Mouse (Mus musculus): ENCODE measurements around the gene Ccnl2. TPM values are rescaled to one million over a fixed set of nuclear protein-coding genes. Genes with fewer than 3 reads are reported as not detected.

Gene Ccnl2
- polyA plus RNA-seq, 1 experiment from 2014 or later = 163 TPM

DNA sequence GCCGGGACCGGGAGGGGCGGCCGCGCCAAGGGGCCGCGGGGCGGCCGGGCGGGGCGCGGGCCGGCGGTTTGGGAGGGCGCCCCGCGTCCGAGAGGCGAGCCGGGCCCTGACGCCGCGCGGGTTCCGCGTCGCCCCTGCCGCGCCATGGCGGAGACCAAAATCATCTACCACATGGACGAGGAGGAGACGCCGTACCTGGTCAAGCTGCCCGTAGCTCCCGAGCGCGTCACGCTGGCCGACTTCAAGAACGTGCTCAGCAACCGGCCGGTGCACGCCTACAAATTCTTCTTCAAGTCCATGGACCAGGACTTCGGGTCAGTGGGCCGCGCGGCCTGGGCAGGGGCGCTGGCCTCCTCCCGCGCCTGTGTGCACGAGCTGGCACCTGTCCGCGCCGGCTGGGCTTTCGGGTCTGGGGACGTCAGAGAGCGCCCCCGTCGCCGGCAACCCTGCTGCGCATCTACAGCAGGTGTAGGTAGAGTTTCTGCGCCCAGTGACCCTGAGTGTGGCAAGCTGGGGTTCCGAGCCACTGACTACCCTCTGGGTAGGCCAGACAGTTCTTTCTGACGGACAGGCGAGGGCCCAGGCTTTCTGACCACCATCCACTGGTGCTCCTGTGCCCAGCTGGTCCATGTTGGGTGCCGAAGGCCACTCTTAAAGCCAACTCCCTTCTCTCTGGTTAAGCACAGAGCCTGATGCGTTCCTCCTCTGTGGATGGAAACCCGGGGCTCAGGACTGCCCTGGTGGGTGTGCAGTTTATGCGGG, 35.5 kb downstream of the Ccnl2 start:
- Histone ChIP-seq H3K27me3 (replicated peaks; ENCODE audit: control insufficient read depth, insufficient read depth, low read length) (no peaks in the 10 kb centered on the region), H3K4me3 (ENCODE audit: low read depth, low read length) (peak overlapping the region; percentile 86), H3K36me3 (ENCODE audit: control insufficient read depth, insufficient read depth, low read length) (peaks cover 8% of the 10 kb centered on the region; the same call in 1 of the 2 replicates), H3K9ac (ENCODE audit: low read depth, low read length) (peak overlapping the region; percentile 80), H3K4me2 (ENCODE audit: low read depth, low read length) (peak overlapping the region; percentile 96), H3K4me1 (ENCODE audit: control insufficient read depth, insufficient read depth, low read length) (peaks cover 15% of the 10 kb centered on the region), H3K27ac (replicated peaks; ENCODE audit: low read depth, low read length) (peak overlapping the region; percentile 69), H3K9me3 (ENCODE audit: control insufficient read depth, low read length) (no peaks in the 10 kb centered on the region)
- ATAC-seq (ENCODE audit: low read depth) = peak; percentile 55
- 4% methylated on average over 33 of the region's 69 CpGs for WGBS
- peak; percentile 19 for DNase-seq (ENCODE audit: low spot score)

DNA sequence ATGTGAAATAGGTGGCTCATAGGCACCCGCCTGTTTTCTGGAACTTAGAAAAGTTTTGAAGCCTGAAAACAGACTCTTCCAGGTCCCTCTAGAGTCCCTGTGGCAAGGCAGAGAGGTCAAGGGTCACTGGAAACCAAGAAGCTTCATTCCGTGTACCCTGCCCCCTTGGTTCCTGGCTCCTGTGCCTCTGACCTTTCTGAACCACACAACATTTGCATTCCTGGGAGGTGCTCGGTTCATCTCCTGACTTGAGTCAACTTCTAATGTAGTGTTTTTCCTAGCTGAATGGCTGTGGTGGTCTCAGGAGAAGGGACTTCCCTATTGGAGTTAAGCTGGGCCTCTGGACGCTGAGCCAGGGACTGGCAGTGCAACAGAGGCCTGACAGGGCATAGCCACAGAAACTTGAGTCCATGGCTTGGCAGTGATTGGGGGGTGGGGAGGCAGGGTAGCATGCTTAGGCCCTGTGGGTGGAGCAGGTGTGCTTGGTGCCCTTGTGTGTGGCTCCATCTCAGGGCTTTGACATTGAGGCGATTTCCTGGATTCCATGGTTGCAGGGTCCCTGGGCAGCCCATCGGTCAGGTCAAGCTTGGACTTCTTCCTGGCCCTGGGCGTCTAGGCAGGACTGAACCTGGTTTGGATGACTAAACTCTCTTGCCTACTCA, 36.3 kb downstream of the Ccnl2 start:
- Histone ChIP-seq H3K36me3 (ENCODE audit: control insufficient read depth, insufficient read depth, low read length) (0 out of 2 replicates have a peak, but pooled peaks cover 6% of the 10 kb centered on the region), H3K27me3 (replicated peaks; ENCODE audit: control insufficient read depth, insufficient read depth, low read length) (no peaks in the 10 kb centered on the region), H3K27ac (replicated peaks; ENCODE audit: low read depth, low read length) (no peak overlapping the region), H3K4me3 (ENCODE audit: low read depth, low read length) (peak overlapping the region; percentile 86), H3K9ac (ENCODE audit: low read depth, low read length) (peak overlapping the region; percentile 80), H3K9me3 (ENCODE audit: control insufficient read depth, low read length) (no peaks in the 10 kb centered on the region), H3K4me1 (ENCODE audit: control insufficient read depth, insufficient read depth, low read length) (peaks cover 15% of the 10 kb centered on the region), H3K4me2 (ENCODE audit: low read depth, low read length) (peak overlapping the region; percentile 96)
- DNase-seq (ENCODE audit: low spot score) = no peak
- 62% methylated on average over 7 of the region's 7 CpGs for WGBS
- ATAC-seq (ENCODE audit: low read depth) = no peak

DNA sequence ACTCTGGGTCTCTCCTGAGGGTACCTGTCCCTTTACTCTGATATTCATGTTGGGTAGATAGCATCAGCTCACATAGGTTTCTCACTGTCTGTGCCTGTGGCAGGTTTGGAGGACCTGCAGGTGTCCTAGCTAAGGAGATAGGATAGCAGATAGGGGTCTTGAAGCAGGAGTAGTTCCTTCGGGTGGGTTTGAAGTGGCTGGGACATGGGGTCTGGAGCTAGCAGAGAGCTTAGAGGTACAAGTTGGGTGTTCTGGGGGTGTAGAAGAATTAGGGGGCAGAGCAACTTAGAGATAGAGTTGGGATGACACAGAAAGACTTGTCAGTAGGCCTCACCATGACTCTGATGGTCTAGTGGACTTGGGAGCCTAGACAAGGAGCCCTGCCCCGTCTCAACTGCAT, 37.1 kb downstream of the Ccnl2 start:
- no peaks in the 10 kb centered on the region for H3K27me3 ChIP-seq (replicated peaks; ENCODE audit: control insufficient read depth, insufficient read depth, low read length)
- DNase-seq (ENCODE audit: low spot score) (no peak), ATAC-seq (ENCODE audit: low read depth) (no peak)
- no peak overlapping the region for H3K4me2 ChIP-seq (ENCODE audit: low read depth, low read length)
- H3K4me3 ChIP-seq (ENCODE audit: low read depth, low read length) = no peak overlapping the region
- H3K27ac ChIP-seq (replicated peaks; ENCODE audit: low read depth, low read length) = no peak overlapping the region
- H3K36me3 ChIP-seq (ENCODE audit: control insufficient read depth, insufficient read depth, low read length) = peaks cover 7% of the 10 kb centered on the region; the same call in 1 of the 2 replicates
- no peak overlapping the region for H3K9ac ChIP-seq (ENCODE audit: low read depth, low read length)
- H3K9me3 ChIP-seq (ENCODE audit: control insufficient read depth, low read length) = no peaks in the 10 kb centered on the region
- WGBS = 84% methylated on average over 2 of the region's 2 CpGs
- H3K4me1 ChIP-seq (ENCODE audit: control insufficient read depth, insufficient read depth, low read length) = peaks cover 15% of the 10 kb centered on the region

DNA sequence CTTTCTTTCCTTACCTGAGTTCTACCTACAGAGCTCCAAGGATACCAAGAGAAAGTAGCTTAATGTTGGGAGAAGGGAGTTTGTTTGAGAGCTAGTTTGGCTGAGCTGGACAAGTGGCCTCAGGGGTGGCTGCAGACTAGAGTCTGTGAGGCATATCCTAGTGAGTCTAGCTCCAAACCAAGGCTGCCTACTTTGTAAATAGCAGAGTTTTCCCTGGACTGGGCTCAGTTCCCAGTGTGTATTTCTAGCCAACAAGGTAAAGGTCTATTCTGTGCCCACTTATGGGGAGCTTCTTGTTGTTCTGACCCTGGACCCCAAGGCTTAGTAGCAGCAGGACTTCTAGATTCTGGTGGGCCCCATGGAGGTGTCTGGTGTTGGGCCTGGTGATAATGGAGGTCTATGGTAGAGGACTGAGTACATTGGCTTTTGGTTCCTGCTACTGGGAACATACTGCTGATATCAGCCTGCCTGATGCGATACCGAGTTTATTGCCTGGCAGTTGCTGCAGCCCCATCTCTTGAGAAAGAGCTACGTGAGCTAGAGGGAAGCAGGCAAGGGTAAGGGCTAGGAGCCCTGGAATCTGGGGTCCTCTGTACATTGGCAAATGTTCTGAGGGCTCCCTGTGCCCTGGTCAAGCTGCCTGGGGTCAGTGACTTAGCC, 37.6 kb downstream of the Ccnl2 start:
- DNase-seq (ENCODE audit: low spot score) (no peak), ATAC-seq (ENCODE audit: low read depth) (no peak)
- H3K9ac ChIP-seq (ENCODE audit: low read depth, low read length) = no peak overlapping the region
- H3K4me2 ChIP-seq (ENCODE audit: low read depth, low read length) = no peak overlapping the region
- H3K9me3 ChIP-seq (ENCODE audit: control insufficient read depth, low read length) = no peaks in the 10 kb centered on the region
- no peak overlapping the region for H3K4me3 ChIP-seq (ENCODE audit: low read depth, low read length)
- 92% methylated on average over 3 of the region's 3 CpGs for WGBS
- H3K4me1 ChIP-seq (ENCODE audit: control insufficient read depth, insufficient read depth, low read length) = peaks cover 15% of the 10 kb centered on the region
- no peak overlapping the region for H3K27ac ChIP-seq (replicated peaks; ENCODE audit: low read depth, low read length)
- peaks cover 13% of the 10 kb centered on the region for H3K36me3 ChIP-seq (ENCODE audit: control insufficient read depth, insufficient read depth, low read length)
- no peaks in the 10 kb centered on the region for H3K27me3 ChIP-seq (replicated peaks; ENCODE audit: control insufficient read depth, insufficient read depth, low read length)

DNA sequence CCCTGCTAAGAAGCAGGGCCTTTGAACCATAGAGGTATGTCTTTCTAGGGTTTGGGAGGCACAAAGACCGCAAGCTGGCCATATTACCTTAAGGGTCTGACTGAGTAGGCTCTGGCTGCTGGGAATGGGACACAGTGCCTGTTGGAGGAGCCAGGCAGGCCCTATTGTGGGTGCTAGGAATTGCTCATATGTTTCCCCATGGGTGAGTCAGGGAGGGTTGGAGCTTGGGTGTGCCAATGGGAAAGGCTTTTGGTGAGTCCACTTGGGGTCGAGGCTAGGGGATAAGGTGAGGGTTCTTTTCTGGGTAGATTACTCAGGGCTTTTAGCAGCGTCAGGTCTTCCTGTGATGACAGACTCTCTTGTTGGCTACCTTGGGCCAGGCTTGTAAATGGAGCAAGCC, 39.1 kb downstream of the Ccnl2 start:
- Histone ChIP-seq H3K27ac (replicated peaks; ENCODE audit: low read depth, low read length) (no peak overlapping the region), H3K4me3 (ENCODE audit: low read depth, low read length) (no peak overlapping the region), H3K36me3 (ENCODE audit: control insufficient read depth, insufficient read depth, low read length) (peaks cover 27% of the 10 kb centered on the region), H3K4me2 (ENCODE audit: low read depth, low read length) (no peak overlapping the region), H3K4me1 (ENCODE audit: control insufficient read depth, insufficient read depth, low read length) (peaks cover 15% of the 10 kb centered on the region), H3K9me3 (ENCODE audit: control insufficient read depth, low read length) (no peaks in the 10 kb centered on the region), H3K9ac (ENCODE audit: low read depth, low read length) (no peak overlapping the region), H3K27me3 (replicated peaks; ENCODE audit: control insufficient read depth, insufficient read depth, low read length) (no peaks in the 10 kb centered on the region)
- WGBS = 87% methylated on average over 3 of the region's 3 CpGs
- no peak for DNase-seq (ENCODE audit: low spot score)
- no peak for ATAC-seq (ENCODE audit: low read depth)

DNA sequence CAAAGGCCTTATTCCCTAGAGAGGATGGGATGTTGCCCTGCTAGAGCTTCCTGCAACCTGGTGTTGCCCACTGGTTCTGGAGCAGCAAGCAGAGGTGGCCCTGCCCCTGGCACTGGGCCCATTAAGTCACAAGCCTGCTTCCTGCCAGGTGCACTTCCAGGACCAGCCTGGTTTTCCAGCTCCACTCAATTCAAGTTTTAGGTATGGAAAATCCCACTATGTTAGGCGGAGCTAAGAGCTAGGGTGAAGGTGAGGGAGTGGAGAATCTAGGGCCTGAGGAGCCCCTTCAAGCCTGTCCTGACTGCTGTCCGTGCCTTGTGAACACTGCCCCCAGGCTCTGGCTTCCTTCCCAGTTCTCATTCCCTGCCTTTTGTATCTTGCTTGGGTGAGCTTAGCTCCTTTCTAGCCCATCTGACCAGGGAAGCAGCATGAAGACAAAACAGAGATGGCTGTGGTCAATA, 39.7 kb downstream of the Ccnl2 start:
- Histone ChIP-seq H3K9ac (ENCODE audit: low read depth, low read length) (no peak overlapping the region), H3K4me3 (ENCODE audit: low read depth, low read length) (no peak overlapping the region), H3K27me3 (replicated peaks; ENCODE audit: control insufficient read depth, insufficient read depth, low read length) (no peaks in the 10 kb centered on the region), H3K9me3 (ENCODE audit: control insufficient read depth, low read length) (no peaks in the 10 kb centered on the region), H3K4me2 (ENCODE audit: low read depth, low read length) (no peak overlapping the region), H3K27ac (replicated peaks; ENCODE audit: low read depth, low read length) (no peak overlapping the region), H3K4me1 (ENCODE audit: control insufficient read depth, insufficient read depth, low read length) (peaks cover 11% of the 10 kb centered on the region), H3K36me3 (ENCODE audit: control insufficient read depth, insufficient read depth, low read length) (peaks cover 33% of the 10 kb centered on the region)
- no peak for DNase-seq (ENCODE audit: low spot score)
- no peak for ATAC-seq (ENCODE audit: low read depth)
- WGBS = 80% methylated on average over 2 of the region's 2 CpGs

DNA sequence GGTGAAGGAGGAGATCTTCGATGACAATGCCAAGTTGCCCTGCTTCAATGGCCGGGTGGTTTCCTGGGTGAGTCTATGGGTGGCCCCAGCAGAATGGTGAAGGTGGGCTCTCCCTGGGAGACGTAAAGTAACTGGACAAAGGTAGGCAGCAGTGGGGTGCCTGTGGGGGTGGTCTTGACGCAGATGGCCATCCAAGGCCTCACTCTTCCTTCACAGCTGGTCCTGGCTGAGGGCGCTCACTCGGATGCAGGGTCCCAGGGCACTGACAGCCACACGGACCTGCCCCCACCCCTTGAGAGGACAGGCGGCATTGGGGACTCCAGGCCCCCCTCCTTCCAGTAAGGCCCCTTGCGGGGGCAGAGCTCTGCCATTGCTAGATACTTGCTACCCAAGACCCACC, 41.1 kb downstream of the Ccnl2 start:
- no peak for DNase-seq (ENCODE audit: low spot score)
- peaks cover 48% of the 10 kb centered on the region for H3K36me3 ChIP-seq (ENCODE audit: control insufficient read depth, insufficient read depth, low read length)

DNA sequence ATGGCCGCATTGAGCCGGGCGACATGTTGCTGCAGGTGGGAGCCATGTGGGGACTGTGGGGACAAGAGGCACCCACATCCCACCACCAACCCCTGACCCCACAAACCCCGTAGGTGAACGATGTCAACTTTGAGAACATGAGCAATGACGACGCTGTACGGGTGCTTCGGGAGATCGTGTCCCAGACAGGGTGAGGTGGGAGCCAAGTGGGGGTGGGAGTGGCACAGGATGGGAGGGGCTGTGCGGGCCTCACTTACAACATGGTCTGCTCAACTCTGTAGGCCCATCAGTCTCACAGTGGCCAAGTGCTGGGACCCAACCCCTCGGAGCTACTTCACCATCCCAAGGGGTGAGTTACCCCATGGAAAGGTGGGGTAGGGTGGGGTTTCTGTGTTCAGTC, 42.7 kb downstream of the Ccnl2 start:
- H3K4me3 ChIP-seq (ENCODE audit: low read depth, low read length) = no peak overlapping the region
- no peak for DNase-seq (ENCODE audit: low spot score)
- no peak for ATAC-seq (ENCODE audit: low read depth)
- H3K9ac ChIP-seq (ENCODE audit: low read depth, low read length) = no peak overlapping the region
- no peaks in the 10 kb centered on the region for H3K27me3 ChIP-seq (replicated peaks; ENCODE audit: control insufficient read depth, insufficient read depth, low read length)
- 94% methylated on average over 12 of the region's 12 CpGs for WGBS
- no peak overlapping the region for H3K4me2 ChIP-seq (ENCODE audit: low read depth, low read length)
- peaks cover 63% of the 10 kb centered on the region for H3K36me3 ChIP-seq (ENCODE audit: control insufficient read depth, insufficient read depth, low read length)
- H3K4me1 ChIP-seq (ENCODE audit: control insufficient read depth, insufficient read depth, low read length) = no peaks in the 10 kb centered on the region
- H3K9me3 ChIP-seq (ENCODE audit: control insufficient read depth, low read length) = no peaks in the 10 kb centered on the region
- H3K27ac ChIP-seq (replicated peaks; ENCODE audit: low read depth, low read length) = no peak overlapping the region

More for the DNA sequence above, 41.1 kb downstream of the Ccnl2 start:
- Histone ChIP-seq H3K4me2 (ENCODE audit: low read depth, low read length) (no peak overlapping the region), H3K27me3 (replicated peaks; ENCODE audit: control insufficient read depth, insufficient read depth, low read length) (no peaks in the 10 kb centered on the region), H3K4me3 (ENCODE audit: low read depth, low read length) (no peak overlapping the region), H3K27ac (replicated peaks; ENCODE audit: low read depth, low read length) (no peak overlapping the region), H3K9me3 (ENCODE audit: control insufficient read depth, low read length) (no peaks in the 10 kb centered on the region), H3K9ac (ENCODE audit: low read depth, low read length) (no peak overlapping the region), H3K4me1 (ENCODE audit: control insufficient read depth, insufficient read depth, low read length) (peaks cover 6% of the 10 kb centered on the region)
- WGBS = 93% methylated on average over 9 of the region's 9 CpGs
- ATAC-seq (ENCODE audit: low read depth) = no peak

Data from embryonic facial prominence, embryonic 14.5 days (tissue).